Comparison of ENCODE assay signal across 12 mouse cellular contexts in the genomic region with DNA sequence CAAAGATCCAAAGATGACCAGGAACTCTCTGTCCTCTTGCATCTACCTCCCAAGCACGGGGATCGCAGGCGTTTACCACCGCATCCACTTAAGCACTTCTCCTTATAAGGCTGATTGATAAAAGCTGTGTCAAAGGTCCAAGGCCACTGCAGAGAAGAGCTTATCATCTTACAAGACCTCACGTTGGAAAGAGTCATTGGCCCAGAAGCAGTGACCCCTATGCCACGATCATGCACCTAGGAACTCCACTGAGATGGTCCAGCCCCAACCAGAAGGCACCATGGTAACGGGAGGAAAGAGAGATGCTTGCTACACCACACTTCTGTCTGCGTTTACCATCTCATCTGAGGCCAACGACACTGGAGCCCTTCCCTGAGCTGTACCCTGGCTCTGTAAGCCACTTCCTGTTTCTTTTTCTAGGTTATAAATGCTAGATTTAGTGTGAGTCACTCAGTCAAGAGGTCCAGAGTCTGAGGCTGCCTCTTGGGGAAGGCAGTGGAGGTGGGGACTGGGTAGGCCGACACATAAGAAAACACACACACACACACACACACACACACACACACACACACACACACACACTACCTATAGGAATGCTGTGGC.
DNase-seq lines count a peak whose midpoint lies in the region; ATAC-seq and TF ChIP-seq lines count a peak whose summit lies in the region.
"Had no signal": no experiment of that assay in that cellular context is flagged by ENCODE, and none has a peak within 500 bp of the region (broad histone marks: within the 10 kb centered on the region; RNA-seq: fewer than 3 reads in every experiment).

No protein-coding gene starts in this region.

- no peaks in the 10 kb centered on the region for H3K9me3 ChIP-seq in hindbrain, embryonic 12.5 days (replicated peaks)
- H3K9me3 ChIP-seq: limb, embryonic 12.5 days had no signal

- H3K9ac ChIP-seq in hindbrain, embryonic 12.5 days = no peak overlapping the region
- H3K9ac ChIP-seq: limb, embryonic 12.5 days had no signal

- peak; percentile 95 for ATAC-seq in inflammation-experienced regulatory T-cells, adult 6 months
- ATAC-seq in frontal cortex, adult (ENCODE audit: low TSS enrichment) = no peak
- no peak for ATAC-seq in hindbrain, embryonic 12.5 days (ENCODE audit: low FRiP score)

- TF ChIP-seq POLR2A in small intestine, adult 2 months (IDR thresholded peaks at IDR 0.05; ENCODE audit: low read depth, low read length) = peak; percentile 19; the same call in 1 of the 2 replicates

- H3K4me3 ChIP-seq in gastrocnemius, adult 2 months = no peak overlapping the region
- peak overlapping the region; percentile 33; the same call in 1 of the 2 replicates for H3K4me3 ChIP-seq in small intestine, adult 2 months (ENCODE audit: low read depth, low read length)
- H3K4me3 ChIP-seq in hindbrain, embryonic 12.5 days = no peak overlapping the region
- H3K4me3 ChIP-seq: limb, embryonic 12.5 days had no signal

- H3K27me3 ChIP-seq in small intestine, adult 2 months (ENCODE audit: control insufficient read depth, insufficient read depth, low read length) = no peaks in the 10 kb centered on the region
- peaks cover 5% of the 10 kb centered on the region; the same call in 1 of the 2 replicates for H3K27me3 ChIP-seq in hindbrain, embryonic 12.5 days
- H3K27me3 ChIP-seq: limb, embryonic 12.5 days had no signal

- no peak for DNase-seq in gastrocnemius, adult 2 months
- DNase-seq in gastrocnemius, adult 18-20 months (ENCODE audit: low spot score) = no peak
- peak; percentile 71 to 75 for DNase-seq in B cell, adult 2 months
- DNase-seq in cerebellum, adult 11-12 months = no peak
- DNase-seq: adrenal gland, adult 2 months; embryo, embryonic 11 days; heart, postnatal 36 days had no signal

- peak overlapping the region; percentile 10; the same call in 1 of the 2 replicates for H3K27ac ChIP-seq in gastrocnemius, adult 2 months
- H3K27ac ChIP-seq in small intestine, adult 2 months (ENCODE audit: insufficient read depth, low read depth, low read length) = peak overlapping the region; percentile 100
- H3K27ac ChIP-seq in hindbrain, embryonic 12.5 days = no peak overlapping the region
- H3K27ac ChIP-seq: limb, embryonic 12.5 days had no signal

- intact Hi-C loops in gastrocnemius, adult 2 months (cut with DNase I) = no loop called here

- no peak for TF ChIP-seq CTCF in gastrocnemius, adult 2 months (IDR thresholded peaks at IDR 0.05)
- peak; percentile 12; the same call in 1 of the 2 replicates for TF ChIP-seq CTCF in small intestine, adult 2 months (IDR thresholded peaks at IDR 0.05; ENCODE audit: extremely low read depth, insufficient read length, insufficient replicate concordance, low read depth, low read length)

- H3K4me2 ChIP-seq in hindbrain, embryonic 12.5 days (replicated peaks) = no peak overlapping the region
- H3K4me2 ChIP-seq: limb, embryonic 12.5 days had no signal

- H3K4me1 ChIP-seq in small intestine, adult 2 months (ENCODE audit: control insufficient read depth, insufficient read depth, insufficient read length, low read length) = peaks cover 56% of the 10 kb centered on the region; the same call in 1 of the 2 replicates
- H3K4me1 ChIP-seq in hindbrain, embryonic 12.5 days = 0 out of 2 replicates have a peak, but pooled peaks cover under 1% of the 10 kb centered on the region
- H3K4me1 ChIP-seq: limb, embryonic 12.5 days had no signal

- H3K36me3 ChIP-seq in small intestine, adult 2 months (ENCODE audit: control insufficient read depth, insufficient read depth, low read length) = no peaks in the 10 kb centered on the region
- no peaks in the 10 kb centered on the region for H3K36me3 ChIP-seq in hindbrain, embryonic 12.5 days
- H3K36me3 ChIP-seq: limb, embryonic 12.5 days had no signal

- 19% methylated on average over 10 of the region's 10 CpGs for WGBS in small intestine, adult 2 months
- WGBS in hindbrain, embryonic 12.5 days = 83% methylated on average over 10 of the region's 10 CpGs

Comparison
In these comparisons a context has a peak if more than half of its experiments do, and no peak if none do; other contexts are left out.
1. DNase-seq: peak in B cell, adult 2 months (2 of 2); none in gastrocnemius, adult 2 months (single experiment), gastrocnemius, adult 18-20 months (single experiment) and cerebellum, adult 11-12 months (single experiment).